Mouse (Mus musculus): Measurements from ENCODE around the gene Raet1e.
A peak's percentile ranks its signal among the peaks of the same experiment; 100 is the strongest.
"Not testable (repeated sequence)": the region's sequence is repeated elsewhere in the genome, so short reads cannot be mapped to it uniquely, and the experiment has no call there.

Gene Raet1e

GRCm38 (mm10) chr10:22158310-22158999 is at the start of gene Raet1e, which contains the start of gene H60b:
TSS of gene Raet1e (plus strand) at chr10:22158569.
TSS of gene H60b (plus strand) at chr10:22158586.
- ATAC-seq (ENCODE audit: insufficient number of reproducible peaks, low FRiP score, low TSS enrichment), result peak; percentile 36; the same call in 1 of the 2 replicates

- ATAC-seq (ENCODE audit: insufficient number of reproducible peaks, low FRiP score, low TSS enrichment), result peak; percentile 75
Observed at GRCm38 (mm10) chr10:22140665-22141280, 17.6 kb upstream of the Raet1e start.

GRCm38 (mm10) chr10:22142194-22142593 is 16.2 kb upstream of the Raet1e start:
- not testable (repeated sequence) for ATAC-seq (ENCODE audit: insufficient number of reproducible peaks, low FRiP score, low TSS enrichment)

- ATAC-seq (ENCODE audit: insufficient number of reproducible peaks, low FRiP score, low TSS enrichment), result no peak
Observed at GRCm38 (mm10) chr10:22142926-22143325, 15.4 kb upstream of the Raet1e start.

- peak; percentile 69 for ATAC-seq (ENCODE audit: insufficient number of reproducible peaks, low FRiP score, low TSS enrichment)
Observed at GRCm38 (mm10) chr10:22148441-22149072, 9.8 kb upstream of the Raet1e start.

- ATAC-seq (ENCODE audit: insufficient number of reproducible peaks, low FRiP score, low TSS enrichment), result no peak
Observed at GRCm38 (mm10) chr10:22149073-22149690, 9.2 kb upstream of the Raet1e start, which contains the start of gene E030030I06Rik. TSS of gene E030030I06Rik (minus strand) at chr10:22149270.

- ATAC-seq (ENCODE audit: insufficient number of reproducible peaks, low FRiP score, low TSS enrichment), result no peak
Observed at GRCm38 (mm10) chr10:22149691-22150465, 8.5 kb upstream of the Raet1e start.

GRCm38 (mm10) chr10:22150593-22150992 is 7.8 kb upstream of the Raet1e start:
- ATAC-seq (ENCODE audit: insufficient number of reproducible peaks, low FRiP score, low TSS enrichment), result no peak

GRCm38 (mm10) chr10:22151056-22151862 is 7.1 kb upstream of the Raet1e start:
- ATAC-seq (ENCODE audit: insufficient number of reproducible peaks, low FRiP score, low TSS enrichment), result not testable (repeated sequence)

GRCm38 (mm10) chr10:22151863-22152640 is 6.3 kb upstream of the Raet1e start:
- ATAC-seq (ENCODE audit: insufficient number of reproducible peaks, low FRiP score, low TSS enrichment), result not testable (repeated sequence)

GRCm38 (mm10) chr10:22153147-22153690 is 5.2 kb upstream of the Raet1e start:
- ATAC-seq (ENCODE audit: insufficient number of reproducible peaks, low FRiP score, low TSS enrichment), result not testable (repeated sequence)

- not testable (repeated sequence) for ATAC-seq (ENCODE audit: insufficient number of reproducible peaks, low FRiP score, low TSS enrichment)
Observed at GRCm38 (mm10) chr10:22154127-22154526, 4.2 kb upstream of the Raet1e start.

GRCm38 (mm10) chr10:22154871-22155799 is 3.2 kb upstream of the Raet1e start:
- no peak for ATAC-seq (ENCODE audit: insufficient number of reproducible peaks, low FRiP score, low TSS enrichment)

- no peak for ATAC-seq (ENCODE audit: insufficient number of reproducible peaks, low FRiP score, low TSS enrichment)
Observed at GRCm38 (mm10) chr10:22159131-22159561, 777 bp downstream of the Raet1e start.

- no peak for ATAC-seq (ENCODE audit: insufficient number of reproducible peaks, low FRiP score, low TSS enrichment)
Observed at GRCm38 (mm10) chr10:22159581-22160140, 1.3 kb downstream of the Raet1e start.

GRCm38 (mm10) chr10:22163279-22163678 is 4.9 kb downstream of the Raet1e start:
- ATAC-seq (ENCODE audit: insufficient number of reproducible peaks, low FRiP score, low TSS enrichment), result not testable (repeated sequence)
